Comparison of ENCODE assay signal across 25 mouse cellular contexts in genomic region chr4:62729941-62730340, GRCm38 (mm10).
DNase-seq lines count a peak whose midpoint lies in the region; ATAC-seq lines count a peak whose summit lies in the region.
"Had no signal": no experiment of that assay in that cellular context is flagged by ENCODE, and none has a peak within 500 bp of the region (broad histone marks: within the 10 kb centered on the region; RNA-seq: fewer than 3 reads in every experiment).

No protein-coding gene starts in this region.

- H3K9ac ChIP-seq in embryonic facial prominence, embryonic 15.5 days, result no peak overlapping the region
- H3K9ac ChIP-seq: forebrain, embryonic 13.5 days; heart, embryonic 15.5 days; hindbrain, embryonic 14.5 days; liver, postnatal 0 days had no signal

- WGBS in embryonic facial prominence, embryonic 15.5 days, result 55% methylated on average over 5 of the region's 5 CpGs

- H3K4me1 ChIP-seq in embryonic facial prominence, embryonic 15.5 days, result peaks cover 77% of the 10 kb centered on the region

- peak; percentile 94 for DNase-seq in heart, adult 11 months
- no peak for DNase-seq in heart, postnatal 36 days
- DNase-seq in layer of hippocampus, adult 9-11 months, result peak; percentile 52
- DNase-seq in layer of hippocampus, postnatal 25 days (ENCODE audit: extremely low spot score in 1 of 2, low spot score in 1 of 2), result no peak
- no peak for DNase-seq in adrenal gland, adult 8-10 months
- DNase-seq: adrenal gland, postnatal 10 days; cerebellum, adult 11-12 months; cerebellum, postnatal 25 days; gastrocnemius, postnatal 10 days; kidney, postnatal 4 days; layer of hippocampus, postnatal 36 days; liver; liver, postnatal 0 days; right cerebral cortex, adult 18-20 months; thymus, postnatal 14 days had no signal

- H3K27ac ChIP-seq in embryonic facial prominence, embryonic 15.5 days (replicated peaks), result peak overlapping the region; percentile 23
- H3K27ac ChIP-seq: forebrain, embryonic 13.5 days; heart, embryonic 15.5 days; hindbrain, embryonic 14.5 days; midbrain, embryonic 10.5 days had no signal

- H3K4me3 ChIP-seq in embryonic facial prominence, embryonic 15.5 days (replicated peaks), result no peak overlapping the region
- H3K4me3 ChIP-seq: erythroblast, embryonic 14.5 days; forebrain, embryonic 13.5 days; heart, embryonic 15.5 days; midbrain, embryonic 10.5 days had no signal

- H3K9me3 ChIP-seq in embryonic facial prominence, embryonic 15.5 days (replicated peaks), result 0 out of 2 replicates have a peak, but pooled peaks cover 3% of the 10 kb centered on the region
- H3K9me3 ChIP-seq: forebrain, embryonic 13.5 days; heart, embryonic 15.5 days; midbrain, embryonic 10.5 days had no signal

- H3K27me3 ChIP-seq in embryonic facial prominence, embryonic 15.5 days, result no peaks in the 10 kb centered on the region
- H3K27me3 ChIP-seq: forebrain, embryonic 13.5 days; heart, embryonic 15.5 days; Patski had no signal

- ATAC-seq in embryonic facial prominence, embryonic 15.5 days (ENCODE audit: insufficient number of reproducible peaks, low FRiP score, low TSS enrichment, low read depth), result no peak
- ATAC-seq in megakaryocyte progenitor cell, adult 5-6 weeks (replicated peaks; ENCODE audit: poor library complexity), result peak; percentile 41
- ATAC-seq: CD4-positive, CD25-positive, alpha-beta regulatory T cell, adult 4 months; forebrain, embryonic 13.5 days; intestine, embryonic 16.5 days; liver, postnatal 0 days; Patski had no signal

- H3K36me3 ChIP-seq in embryonic facial prominence, embryonic 15.5 days, result no peaks in the 10 kb centered on the region
- H3K36me3 ChIP-seq: heart, embryonic 15.5 days; midbrain, embryonic 10.5 days had no signal

- intact Hi-C loops in heart, postnatal 36 days (cut with DNase I), result no loop called here

- H3K4me2 ChIP-seq in embryonic facial prominence, embryonic 15.5 days (replicated peaks), result no peak overlapping the region
- H3K4me2 ChIP-seq: forebrain, embryonic 13.5 days; heart, embryonic 15.5 days; hindbrain, embryonic 14.5 days had no signal

Comparison
In these comparisons a context has a peak if more than half of its experiments do, and no peak if none do; other contexts are left out.
1. DNase-seq: peak in heart, adult 11 months (single experiment) and layer of hippocampus, adult 9-11 months (single experiment); none in heart, postnatal 36 days (0 of 2), layer of hippocampus, postnatal 25 days (0 of 2) and adrenal gland, adult 8-10 months (single experiment).